Mouse (Mus musculus): ENCODE data around the gene Kxd1.

- TF ChIP-seq CTCF (IDR thresholded peaks at IDR 0.05; ENCODE audit: low read depth, low read length) (no peak), POLR2AphosphoS5 (IDR thresholded peaks at IDR 0.05; ENCODE audit: insufficient replicate concordance, low read depth, low read length) (no peak)
These were observed 68.1 kb downstream of the Kxd1 start for GRCm38 (mm10) chr8:70459636-70460035.

Data from G1E (cell line).